Mouse (Mus musculus) skeletal muscle tissue, adult 2 months (tissue): ENCODE measurements around the gene Pms1.

Experiments used
- DNase-seq: peaks from one replicate; pipeline ENCODE4 v3.0.0-alpha.2; 2012; ENCODE audit warnings: low read depth, low spot score

Pms1 gene

DNA sequence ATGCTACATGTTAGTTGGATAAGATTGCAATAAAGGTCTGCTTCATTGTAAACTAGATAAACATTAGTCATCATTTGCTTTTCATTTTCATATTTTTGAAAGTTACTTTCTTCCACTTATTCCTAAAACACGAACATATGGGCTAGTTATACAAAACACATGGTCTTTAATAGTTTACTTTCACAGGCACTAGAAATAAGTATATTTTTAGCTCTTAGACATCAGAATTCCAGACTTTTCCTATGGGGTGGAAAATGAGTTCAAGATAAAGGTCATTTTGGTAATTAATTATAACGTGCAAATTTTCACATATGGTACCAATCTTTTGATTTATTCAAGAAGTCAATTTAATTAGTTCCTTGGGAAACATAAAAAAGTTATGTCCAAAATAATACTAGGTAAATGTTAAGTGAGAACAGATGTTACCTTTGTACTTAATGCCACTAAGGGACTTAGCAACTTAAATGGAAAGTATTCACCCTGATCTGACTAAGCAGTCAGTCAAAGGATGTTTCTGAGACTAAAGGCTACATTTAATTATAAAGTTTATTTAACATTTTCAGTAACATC, 95.1 kb downstream of the Pms1 start:
- no peak for DNase-seq

DNA sequence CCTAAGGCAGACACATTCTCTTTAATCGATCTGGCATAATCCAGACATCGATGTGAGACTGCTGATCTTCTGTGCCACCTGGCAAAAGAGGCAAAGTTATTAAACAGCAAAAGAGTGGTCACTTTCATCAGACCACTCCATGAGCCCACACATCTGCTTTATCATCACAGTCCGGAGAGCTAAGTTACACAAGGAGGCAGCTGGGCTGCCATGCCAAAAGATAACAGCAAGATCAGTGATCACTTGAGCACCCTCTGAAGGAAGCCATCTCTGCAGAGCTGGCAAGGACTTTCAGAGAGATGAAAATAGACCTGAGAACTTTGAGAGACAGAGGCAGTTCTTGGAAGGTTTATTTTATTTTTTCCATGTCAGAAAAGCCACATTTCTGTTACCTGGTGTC, 102.3 kb downstream of the Pms1 start:
- DNase-seq = no peak

DNA sequence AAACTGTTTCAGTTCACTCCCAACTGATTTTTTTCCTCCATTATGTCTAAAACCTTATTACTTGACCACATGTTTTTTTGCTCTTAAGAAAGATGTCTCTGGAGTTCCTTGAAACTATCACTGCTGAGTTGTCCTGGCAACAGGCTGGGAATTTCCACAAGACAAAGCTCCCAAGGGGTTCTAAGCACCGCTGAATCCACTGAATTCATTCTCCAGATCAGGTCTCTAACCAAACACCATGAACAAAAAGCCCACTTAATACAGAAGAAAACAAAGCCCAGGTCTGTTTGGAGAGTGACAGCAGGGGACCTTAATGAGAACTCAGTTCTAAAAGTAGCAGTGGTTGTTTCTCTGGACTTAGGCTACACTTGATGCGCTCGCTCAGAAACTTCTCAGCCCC, 105.6 kb downstream of the Pms1 start:
- DNase-seq = peak; percentile 17

DNA sequence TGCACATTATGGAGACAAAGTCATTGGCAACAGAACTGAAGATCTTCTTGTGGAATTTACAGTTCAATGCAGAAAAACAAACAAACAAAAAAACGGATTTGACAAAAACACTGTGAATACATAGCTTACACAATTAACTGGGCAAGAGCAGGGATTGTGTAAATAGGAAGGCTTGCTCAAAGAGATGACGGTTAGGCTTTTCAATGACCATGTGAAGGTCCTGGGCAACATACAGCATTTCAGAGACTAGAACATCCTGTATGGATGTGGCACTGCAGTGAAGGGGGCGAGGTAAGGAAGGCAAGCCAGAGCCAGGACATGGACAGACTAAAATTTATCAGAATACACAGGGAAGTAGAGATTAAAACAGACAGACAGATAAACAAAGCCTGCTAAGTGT, 107.2 kb downstream of the Pms1 start:
- DNase-seq = no peak

DNA sequence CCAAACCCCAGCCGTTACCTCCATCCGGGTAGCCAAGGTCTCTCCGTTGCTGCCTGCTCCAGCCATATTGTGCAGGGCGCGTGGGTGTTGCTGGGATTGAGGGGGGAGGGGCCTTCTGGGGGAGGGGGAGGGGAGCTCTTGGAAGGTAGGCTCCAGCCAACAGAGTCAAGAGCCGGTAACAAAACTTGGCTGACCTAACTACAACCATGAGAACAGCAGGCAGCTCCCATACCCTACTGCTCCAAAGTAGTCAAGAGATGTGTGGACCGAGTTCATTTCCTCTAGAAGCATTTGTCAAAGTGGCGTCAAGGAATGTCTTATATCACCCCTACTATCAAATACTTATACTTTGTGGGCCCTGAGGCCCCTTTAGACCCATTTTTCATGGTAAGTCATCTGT, 109.3 kb downstream of the Pms1 start, which contains the start of gene 1700019A02Rik:
1700019A02Rik (minus strand) TSS at position 101 of the 400 bp plus-strand sequence.
- DNase-seq = no peak

DNA sequence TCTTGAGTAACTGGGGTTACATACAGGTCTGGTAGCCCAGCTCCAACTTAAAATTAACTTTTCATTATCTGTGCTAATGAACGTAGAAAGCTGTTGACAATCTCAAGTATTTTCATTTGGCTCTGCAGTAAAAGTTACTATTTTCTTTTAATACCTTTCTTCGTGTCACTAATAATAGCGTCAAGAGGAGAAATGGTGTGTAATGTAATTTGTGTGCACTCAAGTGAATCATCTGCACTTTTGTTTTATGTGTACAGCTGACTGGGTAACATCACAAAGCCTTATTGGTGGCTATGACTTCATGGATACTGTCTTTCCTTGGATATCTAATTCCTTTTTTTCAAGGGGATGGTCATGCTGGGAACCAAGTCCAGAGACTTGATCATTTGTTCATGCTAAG, 110.5 kb downstream of the Pms1 start:
- DNase-seq = no peak

DNA sequence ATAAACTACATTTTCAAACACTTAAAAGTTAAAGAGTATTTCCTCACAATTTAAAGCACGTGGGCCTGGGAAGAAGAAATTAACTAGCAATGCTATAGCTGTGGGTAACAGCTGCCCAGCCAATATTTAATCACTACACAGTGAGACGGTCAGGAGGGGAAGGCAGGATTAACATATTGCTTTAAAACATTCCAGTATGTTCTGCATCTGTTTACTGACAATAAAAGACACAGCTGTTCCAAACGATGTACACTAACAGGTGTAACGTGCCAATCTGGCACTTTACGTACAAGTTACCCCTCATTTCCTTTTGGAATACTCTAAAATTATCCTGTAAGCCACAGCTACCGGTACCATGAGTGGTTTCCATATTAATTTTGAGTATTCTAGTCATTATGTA, 139.1 kb downstream of the Pms1 start:
- no peak for DNase-seq
